Mouse (Mus musculus) ES-E14 (cell line): ENCODE measurements at regions not wholly inside any gene's neighbourhood (a gene's known extent, or its start where the extent isn't known, plus 50 kb on each side); places are given as distances from the start of the nearest gene placed in this dataset.

Source experiments
- MAFK ChIP-seq: IDR thresholded peaks from 2 replicates; pipeline ENCODE4 v1.6.1; 2014; ENCODE audit warnings: mild to moderate bottlenecking, low read depth, low read length, inconsistent platforms; ENCODE audit not compliant: insufficient read depth
- ZC3H11A ChIP-seq: IDR thresholded peaks from 2 replicates; pipeline ENCODE4 v1.6.1; 2012; ENCODE audit warnings: low read depth, mild to moderate bottlenecking, inconsistent platforms, low read length, borderline replicate concordance
- ZNF384 ChIP-seq: IDR thresholded peaks from 2 replicates; pipeline ENCODE4 v1.6.1; 2012; ENCODE audit warnings: low read depth, low read length, inconsistent platforms

GRCm38 (mm10) chr9:43660151-43660550 is 83.6 kb upstream of the Nectin1 start:
- TF ChIP-seq ZC3H11A (no peak), ZNF384 (no peak), MAFK (no peak)
